Mouse (Mus musculus) lung, embryonic 14.5 days (tissue): Measurements from ENCODE around the gene Me3. TPM values are rescaled to one million over a fixed set of nuclear protein-coding genes. Genes with fewer than 3 reads are reported as not detected.

Experiments
- ATAC-seq: fragments of 200-750 bp; cut with Nextera tagmentation; 2 replicates; pipeline ENCODE4 v1.8.0; 2017; ENCODE audit warnings: mild to moderate bottlenecking, moderate TSS enrichment, moderate library complexity; ENCODE audit not compliant: insufficient read depth
- DNase-seq: peaks from one replicate; pipeline ENCODE4 v3.0.0-alpha.2; 2015
- H3K27ac ChIP-seq: fragments of 300-500 bp; sonication (generic); 2 replicates; pipeline ENCODE4 v1.5.1; 2014; ENCODE audit warnings: low read depth, mild to moderate bottlenecking, moderate library complexity
- H3K27me3 ChIP-seq: fragments of 300-500 bp; sonication (generic); 2 replicates; pipeline ENCODE4 v1.6.1; 2014; ENCODE audit warnings: low read length, control low read depth; ENCODE audit not compliant: insufficient read depth
- H3K36me3 ChIP-seq: fragments of 300-500 bp; sonication (generic); 2 replicates; pipeline ENCODE4 v1.6.1; 2014; ENCODE audit warnings: control low read depth; ENCODE audit not compliant: insufficient read depth
- H3K4me1 ChIP-seq: fragments of 300-500 bp; sonication (generic); 2 replicates; pipeline ENCODE4 v1.6.1; 2014; ENCODE audit warnings: antibody characterized with exemption, control low read depth; ENCODE audit not compliant: insufficient read depth
- H3K4me2 ChIP-seq: fragments of 300-500 bp; sonication (generic); 2 replicates; pipeline ENCODE4 v1.6.1; 2014; ENCODE audit warnings: mild to moderate bottlenecking
- H3K4me3 ChIP-seq: fragments of 300-500 bp; sonication (generic); 2 replicates; pipeline ENCODE4 v1.5.1; 2014; ENCODE audit warnings: low read depth, low read length
- H3K9ac ChIP-seq: fragments of 300-500 bp; sonication (generic); 2 replicates; pipeline ENCODE4 v1.6.1; 2014
- H3K9me3 ChIP-seq: fragments of 300-500 bp; sonication (generic); 2 replicates; pipeline ENCODE4 v1.6.1; 2016; ENCODE audit warnings: low read depth, low read length, control low read depth
- CTCF ChIP-seq: IDR thresholded peaks from 2 replicates; pipeline ENCODE4 v1.5.1; 2016; ENCODE audit warnings: antibody characterized with exemption, low read depth
- WGBS: fragments of 180-500 bp; shearing (Covaris S2); extraction: QIAGEN DNeasy Blood & Tissue Kit; methylation state at CpG from one replicate; pipeline ENCODE4 v1.1.7; 2014; 5-methylcytosine and 5-hydroxymethylcytosine counted together
- polyA plus RNA-seq: library from polyadenylated mRNA; unstranded; fragments of >200 nt; fragmentation: Nextera tagmentation; extraction: Ambion mirVana; gene quantifications from 2 replicates; pipeline ENCODE4 v1.2.1, GENCODE M21; 2014

Me3 gene
- polyA plus RNA-seq, 1 experiment from 2014 or later: 0.84 TPM

DNA sequence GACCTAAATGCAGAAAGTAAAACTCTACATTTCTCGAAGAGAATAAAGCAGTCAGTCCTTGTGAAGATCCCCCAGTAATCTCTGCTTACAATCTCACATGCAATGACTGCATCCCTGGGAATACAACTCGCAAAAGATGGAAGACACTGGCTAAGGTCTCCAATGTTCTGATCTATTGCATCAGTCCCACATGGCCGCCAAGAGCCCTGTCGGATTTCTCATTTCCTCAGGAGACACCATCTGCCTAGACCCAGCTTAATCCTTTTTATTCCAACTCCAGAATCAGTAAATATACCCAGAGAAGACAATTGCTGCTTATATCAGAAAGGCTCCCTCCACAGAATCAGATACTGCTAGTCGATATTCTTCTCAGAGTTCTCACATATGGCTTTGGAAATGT, 220.9 kb downstream of the Me3 start:
- Histone ChIP-seq H3K9me3 (no peaks in the 10 kb centered on the region), H3K4me3 (no peak overlapping the region), H3K27ac (no peak overlapping the region), H3K36me3 (no peaks in the 10 kb centered on the region), H3K4me2 (no peak overlapping the region), H3K4me1 (no peaks in the 10 kb centered on the region), H3K27me3 (no peaks in the 10 kb centered on the region), H3K9ac (no peak overlapping the region)
- ATAC-seq: no peak
- TF ChIP-seq CTCF: no peak
- 81% methylated on average over 5 of the region's 5 CpGs for WGBS
- DNase-seq: no peak

DNA sequence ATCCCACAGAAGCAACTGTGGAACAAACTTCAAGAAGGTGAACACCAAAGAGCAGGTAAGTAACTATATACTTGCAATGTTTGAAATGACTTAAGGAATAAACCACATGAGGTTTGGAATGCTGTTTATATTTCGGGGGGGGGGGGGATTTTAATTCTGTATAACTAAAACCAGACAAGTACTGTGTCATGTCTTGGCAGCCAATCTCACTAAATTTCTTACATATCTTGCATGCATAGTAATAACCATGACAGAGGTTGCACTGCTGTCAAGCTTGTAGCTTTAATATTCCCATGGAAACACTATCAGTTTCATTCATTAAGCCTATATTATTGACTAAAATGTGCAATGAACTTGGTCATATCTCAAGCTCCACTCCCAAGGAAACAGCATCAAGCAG, 223.0 kb downstream of the Me3 start:
- no peak for TF ChIP-seq CTCF
- Histone ChIP-seq H3K4me1 (no peaks in the 10 kb centered on the region), H3K4me2 (no peak overlapping the region), H3K36me3 (no peaks in the 10 kb centered on the region), H3K27ac (no peak overlapping the region), H3K4me3 (no peak overlapping the region), H3K9ac (no peak overlapping the region), H3K27me3 (no peaks in the 10 kb centered on the region), H3K9me3 (no peaks in the 10 kb centered on the region)
- ATAC-seq (no peak), DNase-seq (no peak)
- 76% methylated on average over 1 of the region's 1 CpGs for WGBS

DNA sequence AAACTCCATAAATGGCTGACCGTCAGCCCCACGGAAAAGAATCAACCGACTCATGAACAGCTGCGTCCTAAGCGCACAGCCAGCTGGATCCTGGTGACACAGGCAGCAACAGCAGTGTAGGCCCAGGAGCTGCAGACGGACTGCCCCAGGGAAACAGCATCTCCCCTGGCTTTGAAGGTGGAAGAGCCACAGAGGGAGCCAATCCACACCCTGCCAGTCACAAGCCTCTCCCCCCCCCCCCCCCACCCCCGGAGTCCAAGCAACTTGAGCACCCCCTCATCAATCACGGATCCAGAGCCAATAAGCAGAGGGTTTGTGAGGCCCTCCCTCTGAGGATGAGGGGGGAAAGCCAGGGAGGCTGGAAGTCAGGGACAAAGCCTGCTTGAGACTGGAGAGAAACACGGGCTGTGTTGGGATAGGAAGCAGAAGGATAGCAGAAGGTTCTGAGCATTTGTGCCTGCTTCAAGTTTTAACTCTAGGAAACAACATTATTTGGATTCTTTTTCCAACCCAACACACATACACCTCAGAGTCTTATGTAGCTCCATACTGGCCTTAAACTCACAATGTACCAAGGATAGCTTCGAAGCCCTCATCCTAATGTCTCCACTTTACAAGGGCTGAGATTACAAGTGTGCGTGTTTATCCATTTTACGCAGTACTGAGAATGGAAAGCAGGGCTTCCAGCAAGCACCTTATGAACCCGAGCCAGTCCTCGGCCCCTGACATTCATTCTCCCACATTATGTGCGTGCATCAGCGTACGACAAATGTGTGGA, 224.4 kb downstream of the Me3 start:
- Histone ChIP-seq H3K9me3 (no peaks in the 10 kb centered on the region), H3K4me1 (no peaks in the 10 kb centered on the region), H3K4me3 (no peak overlapping the region), H3K4me2 (no peak overlapping the region), H3K9ac (no peak overlapping the region), H3K27me3 (no peaks in the 10 kb centered on the region), H3K27ac (no peak overlapping the region), H3K36me3 (no peaks in the 10 kb centered on the region)
- no peak for TF ChIP-seq CTCF
- ATAC-seq (peak; percentile 68), DNase-seq (peak; percentile 42)
- 47% methylated on average over 17 of the region's 17 CpGs for WGBS

DNA sequence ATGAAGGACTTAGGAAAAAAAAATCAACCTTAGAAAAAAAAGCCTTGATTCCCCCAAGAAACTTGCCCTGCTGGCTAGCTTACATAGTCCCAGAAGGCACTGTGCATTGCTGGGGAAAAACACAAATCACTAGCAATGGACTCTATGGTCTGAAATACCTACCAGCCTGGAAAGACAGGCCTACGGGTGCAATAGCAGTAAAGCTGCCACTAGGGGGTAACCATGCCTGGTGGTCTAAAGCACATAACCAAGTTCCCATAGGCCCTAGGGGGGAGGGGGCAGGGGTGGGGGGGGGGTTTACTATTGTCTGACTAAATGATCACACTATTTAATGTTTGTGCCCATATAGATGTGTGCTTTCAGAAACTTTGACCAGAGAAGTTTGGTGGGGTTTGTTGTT, 232.6 kb downstream of the Me3 start:
- Histone ChIP-seq H3K4me3 (no peak overlapping the region), H3K36me3 (no peaks in the 10 kb centered on the region), H3K9ac (no peak overlapping the region), H3K4me2 (no peak overlapping the region), H3K4me1 (no peaks in the 10 kb centered on the region), H3K9me3 (no peaks in the 10 kb centered on the region), H3K27me3 (no peaks in the 10 kb centered on the region), H3K27ac (no peak overlapping the region)
- 92% methylated on average over 1 of the region's 1 CpGs for WGBS
- TF ChIP-seq CTCF: peak; percentile 42; the same call in 1 of the 2 replicates
- ATAC-seq (no peak), DNase-seq (no peak)

DNA sequence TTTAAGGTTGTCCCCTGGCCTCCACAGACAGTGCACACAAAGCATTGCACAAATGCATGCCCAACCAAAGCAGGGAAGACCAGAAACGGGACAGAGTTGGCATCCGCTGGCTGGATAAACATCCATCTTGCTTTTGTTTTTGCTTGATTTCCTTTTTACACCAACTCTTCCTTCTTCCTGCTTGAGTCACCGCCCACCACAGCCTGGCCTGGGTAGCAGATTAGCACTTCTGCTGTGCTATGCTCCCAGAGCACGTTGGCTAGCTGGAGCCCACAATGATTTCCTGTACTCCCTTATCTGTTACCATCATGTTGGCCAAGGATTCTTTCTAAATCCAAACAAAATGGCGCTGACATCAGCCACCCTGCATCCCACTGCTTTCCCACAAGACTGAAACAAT, 235.0 kb downstream of the Me3 start:
- WGBS: 58% methylated on average over 5 of the region's 5 CpGs
- no peak for TF ChIP-seq CTCF
- H3K27me3 ChIP-seq: no peaks in the 10 kb centered on the region
- ATAC-seq (no peak), DNase-seq (no peak)
- H3K9me3 ChIP-seq: no peaks in the 10 kb centered on the region
- no peaks in the 10 kb centered on the region for H3K4me1 ChIP-seq
- no peak overlapping the region for H3K4me2 ChIP-seq
- no peak overlapping the region for H3K4me3 ChIP-seq
- no peak overlapping the region for H3K27ac ChIP-seq
- H3K9ac ChIP-seq: no peak overlapping the region
- no peaks in the 10 kb centered on the region for H3K36me3 ChIP-seq

DNA sequence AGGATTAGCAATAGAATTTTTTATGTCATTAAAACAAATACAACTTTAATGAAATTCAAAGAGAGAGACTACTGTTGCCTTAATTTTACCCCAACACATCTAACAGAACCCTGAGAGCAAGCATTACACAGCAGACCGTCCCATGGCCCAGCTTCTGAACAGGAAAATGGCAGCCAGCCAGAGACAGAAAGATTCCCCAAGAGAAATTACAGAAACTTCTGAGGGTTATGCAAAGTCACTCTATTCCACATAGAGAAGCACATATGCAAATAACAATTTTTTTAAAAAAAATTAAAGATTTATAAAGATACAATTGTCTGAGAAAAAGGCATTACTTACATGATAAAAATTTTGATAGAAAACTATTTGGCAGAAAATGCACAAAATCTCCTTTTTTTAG, 247.5 kb downstream of the Me3 start:
- peak; percentile 33 for DNase-seq
- no peak for ATAC-seq
- WGBS: 41% methylated on average over 1 of the region's 1 CpGs
- Histone ChIP-seq H3K9ac (no peak overlapping the region), H3K4me1 (no peaks in the 10 kb centered on the region), H3K36me3 (no peaks in the 10 kb centered on the region), H3K4me2 (no peak overlapping the region), H3K4me3 (no peak overlapping the region), H3K27ac (no peak overlapping the region), H3K9me3 (no peaks in the 10 kb centered on the region), H3K27me3 (no peaks in the 10 kb centered on the region)
- TF ChIP-seq CTCF: no peak

DNA sequence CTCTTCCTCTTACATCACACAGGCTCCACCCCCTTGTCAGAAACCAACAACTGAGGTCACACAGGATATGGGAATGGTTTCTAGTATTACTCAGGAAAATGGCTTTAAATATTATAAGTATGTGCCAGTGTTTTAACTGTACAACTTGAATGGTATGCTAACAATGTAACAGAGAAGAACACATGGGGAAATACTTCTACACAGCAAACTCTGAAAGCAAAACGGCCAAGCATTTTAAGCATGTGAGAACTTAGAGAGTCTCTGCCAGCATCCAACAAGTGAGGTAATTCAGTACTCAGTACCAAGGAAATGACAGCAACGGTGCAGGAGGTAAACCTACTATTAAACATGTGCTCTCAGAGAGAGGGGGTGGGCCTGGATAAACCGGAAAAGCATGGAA, 252.4 kb downstream of the Me3 start:
- 54% methylated on average over 3 of the region's 3 CpGs for WGBS
- Histone ChIP-seq H3K9ac (no peak overlapping the region), H3K36me3 (no peaks in the 10 kb centered on the region), H3K4me1 (no peaks in the 10 kb centered on the region), H3K27ac (no peak overlapping the region), H3K27me3 (no peaks in the 10 kb centered on the region), H3K4me2 (no peak overlapping the region), H3K4me3 (no peak overlapping the region), H3K9me3 (no peaks in the 10 kb centered on the region)
- DNase-seq (no peak), ATAC-seq (no peak)
- TF ChIP-seq CTCF: no peak

DNA sequence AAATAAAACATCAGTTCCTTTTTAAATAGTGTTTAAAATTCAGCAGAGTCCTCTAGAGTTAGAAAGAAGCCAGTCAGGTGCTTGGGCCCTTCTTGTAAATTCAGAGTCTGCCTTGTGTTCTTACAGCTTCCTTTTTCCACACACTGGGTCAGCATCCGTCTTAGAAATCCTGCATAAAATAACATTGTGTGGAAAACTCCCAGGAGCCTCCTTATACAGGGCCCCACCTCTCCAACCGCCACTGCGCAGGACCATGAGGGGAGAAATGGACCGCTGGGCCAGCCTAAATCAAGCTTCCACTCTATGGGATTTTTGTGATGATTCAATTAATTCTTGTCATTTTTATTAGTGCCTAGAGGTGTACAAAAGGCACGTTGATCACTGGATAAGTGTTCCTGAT, 259.2 kb downstream of the Me3 start:
- WGBS: 78% methylated on average over 5 of the region's 5 CpGs
- H3K36me3 ChIP-seq: no peaks in the 10 kb centered on the region
- no peaks in the 10 kb centered on the region for H3K4me1 ChIP-seq
- H3K9me3 ChIP-seq: no peaks in the 10 kb centered on the region
- no peak overlapping the region for H3K4me3 ChIP-seq
- ATAC-seq (no peak), DNase-seq (no peak)
- H3K9ac ChIP-seq: no peak overlapping the region
- no peak overlapping the region for H3K4me2 ChIP-seq
- TF ChIP-seq CTCF: no peak
- H3K27ac ChIP-seq: no peak overlapping the region
- H3K27me3 ChIP-seq: no peaks in the 10 kb centered on the region
